ENCODE assay signal across 18 mouse cellular contexts in genomic region chr14:14639102-14640015, GRCm38 (mm10).
A peak's percentile ranks its signal among the peaks of the same experiment; 100 is the strongest.
DNase-seq lines count a peak whose midpoint lies in the region; ATAC-seq and TF ChIP-seq lines count a peak whose summit lies in the region.
"Had no signal": no experiment of that assay in that cellular context is flagged by ENCODE, and none has a peak within 500 bp of the region (broad histone marks: within the 10 kb centered on the region; RNA-seq: fewer than 3 reads in every experiment).

No protein-coding gene starts in this region.

- no peak for DNase-seq in frontal cortex, postnatal 10 days (ENCODE audit: low spot score in 2 of 2)
- peak; percentile 6 for DNase-seq in left cerebral cortex, postnatal 4 days
- no peak for DNase-seq in left cerebral cortex, adult 2 months (ENCODE audit: extremely low spot score in 1 of 2, low spot score in 2 of 2)
- DNase-seq in spleen, adult 12 weeks (ENCODE audit: low spot score): no peak
- DNase-seq: cerebellum, adult 11 months; heart, postnatal 14 days; liver; lung, postnatal 10 days; retina, postnatal 1 day had no signal

- intact Hi-C loops in left cerebral cortex, postnatal 4 days (cut with DNase I): no loop called here
- intact Hi-C loops in left cerebral cortex, adult 2 months (cut with DNase I): no loop called here

- peak; percentile 41; the same call in 1 of the 2 replicates for ATAC-seq in frontal cortex, adult (ENCODE audit: low TSS enrichment)
- ATAC-seq in megakaryocyte-erythroid progenitor cell, adult 5-6 weeks (replicated peaks; ENCODE audit: low FRiP score, low TSS enrichment, poor library complexity, severe bottlenecking): no peak
- ATAC-seq: forebrain, embryonic 15.5 days had no signal

- no peak for TF ChIP-seq CTCF in left cerebral cortex, adult 2 months (IDR thresholded peaks at IDR 0.05)
- TF ChIP-seq CTCF in bone marrow macrophage, adult 2 months (IDR thresholded peaks at IDR 0.05; ENCODE audit: low read depth, low read length): no peak

- H3K36me3 ChIP-seq in macrophage (ENCODE audit: inconsistent target): no peaks in the 10 kb centered on the region
- H3K36me3 ChIP-seq: forebrain, embryonic 15.5 days; heart, embryonic 12.5 days; hindbrain, embryonic 12.5 days had no signal

- H3K79me2 ChIP-seq in macrophage (ENCODE audit: inconsistent target): no peaks in the 10 kb centered on the region

- H3K4me3 ChIP-seq in left cerebral cortex, adult 2 months: no peak overlapping the region
- no peak overlapping the region for H3K4me3 ChIP-seq in bone marrow macrophage, adult 2 months (ENCODE audit: insufficient read depth, low read length)
- H3K4me3 ChIP-seq in macrophage (ENCODE audit: inconsistent target): no peak overlapping the region
- H3K4me3 ChIP-seq: erythroblast, embryonic 14.5 days; forebrain, embryonic 15.5 days; heart, embryonic 12.5 days; hindbrain, embryonic 12.5 days had no signal

- TF ChIP-seq POLR2A in bone marrow macrophage, adult 2 months (IDR thresholded peaks at IDR 0.05; ENCODE audit: borderline replicate concordance, low read depth, low read length): no peak

- no peak overlapping the region for H3K27ac ChIP-seq in left cerebral cortex, adult 2 months
- peak overlapping the region; percentile 79 for H3K27ac ChIP-seq in bone marrow macrophage, adult 2 months (ENCODE audit: insufficient read depth, low read depth, low read length)
- H3K27ac ChIP-seq in macrophage: peak overlapping the region; percentile 61
- H3K27ac ChIP-seq: forebrain, embryonic 15.5 days; hindbrain, embryonic 12.5 days; stomach, postnatal 0 days had no signal

- WGBS in macrophage (ENCODE audit: missing documents): 63% methylated on average over 7 of the region's 7 CpGs

- H3K4me1 ChIP-seq in bone marrow macrophage, adult 2 months (ENCODE audit: control insufficient read depth, insufficient read depth, low read length): peaks cover 31% of the 10 kb centered on the region
- H3K4me1 ChIP-seq: forebrain, embryonic 15.5 days; heart, embryonic 12.5 days; hindbrain, embryonic 12.5 days had no signal
